Mouse (Mus musculus) urinary bladder, adult 18-20 months (tissue): ENCODE results near the gene Dip2a.

Source experiments
- DNase-seq, 2 experiments: peaks; one replicate each; pipeline ENCODE4 v3.0.0; 2022; ENCODE audit warnings: low spot score in 2 of 2, mixed read lengths in 2 of 2

The Dip2a gene

GRCm38 (mm10) chr10:76247960-76248646, 97.0 kb downstream of the Dip2a start:
- no peak for DNase-seq

- DNase-seq: no peak
Observed at GRCm38 (mm10) chr10:76246601-76247000, 98.5 kb downstream of the Dip2a start.

- no peak for DNase-seq
Observed at GRCm38 (mm10) chr10:76245106-76245505, 100.0 kb downstream of the Dip2a start.

GRCm38 (mm10) chr10:76239401-76239800, 105.7 kb downstream of the Dip2a start:
- no peak for DNase-seq

- peak; percentile 87 to 90 for DNase-seq
Observed at GRCm38 (mm10) chr10:76237341-76238225, 107.5 kb downstream of the Dip2a start, which contains the start of gene Prmt2. Gene Prmt2 (minus strand): TSS chr10:76237865.

GRCm38 (mm10) chr10:76229627-76230026, 115.5 kb downstream of the Dip2a start:
- DNase-seq: no peak

GRCm38 (mm10) chr10:76225944-76226343, 119.1 kb downstream of the Dip2a start:
- DNase-seq: no peak

- DNase-seq: no peak
Observed at GRCm38 (mm10) chr10:76218240-76218639, 126.9 kb downstream of the Dip2a start.

GRCm38 (mm10) chr10:76217056-76217455, 128.0 kb downstream of the Dip2a start:
- no peak for DNase-seq

- no peak for DNase-seq
Observed at GRCm38 (mm10) chr10:76214161-76214560, 130.9 kb downstream of the Dip2a start.

GRCm38 (mm10) chr10:76212121-76212520, 133.0 kb downstream of the Dip2a start:
- no peak for DNase-seq

GRCm38 (mm10) chr10:76210806-76211205, 134.3 kb downstream of the Dip2a start:
- DNase-seq: no peak
